ENCODE assay signal across 7 mouse cellular contexts in the genomic region with DNA sequence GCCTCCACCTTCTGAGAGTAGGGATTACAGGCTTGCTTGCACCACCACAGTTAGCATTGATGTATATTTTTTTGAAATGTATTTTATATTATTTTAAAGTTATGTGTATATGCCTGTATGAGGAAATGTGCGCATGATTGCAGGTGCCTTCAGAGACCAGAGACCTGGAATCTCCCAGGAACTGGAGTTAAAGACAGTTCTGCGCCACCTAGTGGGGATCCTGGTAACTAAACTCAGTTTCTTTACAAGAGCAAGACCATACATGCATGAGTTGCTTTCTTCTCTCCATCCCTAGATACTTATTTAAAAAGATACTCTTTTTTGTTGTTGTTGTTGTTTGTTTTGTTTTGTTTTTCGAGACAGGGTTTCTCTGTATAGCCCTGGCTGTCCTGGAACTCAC. TPM values are rescaled to one million over a fixed set of nuclear protein-coding genes. Genes with fewer than 3 reads are reported as not detected.
DNase-seq lines count a peak whose midpoint lies in the region; TF ChIP-seq lines count a peak whose summit lies in the region.

No protein-coding gene starts in this region.

- WGBS in embryonic facial prominence, embryonic 10.5 days: 20% methylated on average over 3 of the region's 3 CpGs
- 25% methylated on average over 3 of the region's 3 CpGs for WGBS in limb, embryonic 10.5 days

- H3K9ac ChIP-seq in ES-E14 (ENCODE audit: insufficient read depth, low read depth, low read length, poor library complexity, severe bottlenecking): no peak overlapping the region

- no peaks in the 10 kb centered on the region for H3K4me1 ChIP-seq in ES-E14 (ENCODE audit: control insufficient read depth in 2 of 2, insufficient read depth in 2 of 2, low read length in 2 of 2, poor library complexity in 1 of 2)
- H3K4me1 ChIP-seq in embryonic facial prominence, embryonic 10.5 days: peaks cover 7% of the 10 kb centered on the region
- peaks cover 8% of the 10 kb centered on the region for H3K4me1 ChIP-seq in limb, embryonic 10.5 days

- no peaks in the 10 kb centered on the region for H3K27me3 ChIP-seq in embryonic facial prominence, embryonic 10.5 days (replicated peaks; ENCODE audit: low read depth, poor library complexity, severe bottlenecking)
- no peaks in the 10 kb centered on the region for H3K27me3 ChIP-seq in limb, embryonic 10.5 days (ENCODE audit: low read depth, poor library complexity, severe bottlenecking)

- H3K27ac ChIP-seq in ES-E14 (ENCODE audit: insufficient read depth, low read depth, low read length, poor library complexity, severe bottlenecking): no peak overlapping the region
- no peak overlapping the region for H3K27ac ChIP-seq in embryonic facial prominence, embryonic 10.5 days (replicated peaks)
- H3K27ac ChIP-seq in limb, embryonic 10.5 days: no peak overlapping the region

- no peaks in the 10 kb centered on the region for H3K36me3 ChIP-seq in ES-E14 (ENCODE audit: control insufficient read depth, insufficient read depth, low read length, poor library complexity, severe bottlenecking)
- no peaks in the 10 kb centered on the region for H3K36me3 ChIP-seq in embryonic facial prominence, embryonic 10.5 days (replicated peaks)
- no peaks in the 10 kb centered on the region for H3K36me3 ChIP-seq in limb, embryonic 10.5 days

- H3K9me3 ChIP-seq in ES-E14 (ENCODE audit: control insufficient read depth, insufficient read depth, low read depth, low read length): no peaks in the 10 kb centered on the region
- no peaks in the 10 kb centered on the region for H3K9me3 ChIP-seq in embryonic facial prominence, embryonic 10.5 days
- H3K9me3 ChIP-seq in limb, embryonic 10.5 days (replicated peaks): no peaks in the 10 kb centered on the region

- peak; percentile 73 for DNase-seq in layer of hippocampus, adult 11-12 months (ENCODE audit: low spot score)
- DNase-seq in layer of hippocampus, adult 9-11 months: no peak
- DNase-seq in ES-E14 (ENCODE audit: low read depth, low spot score): peak; percentile 86
- DNase-seq in adrenal gland, adult 2 months: peak; percentile 60
- DNase-seq in embryonic facial prominence, embryonic 10.5 days (ENCODE audit: low spot score): peak; percentile 66
- DNase-seq in limb, embryonic 10.5 days (ENCODE audit: low spot score): peak; percentile 71
- DNase-seq in right cerebral cortex, postnatal 25 days: peak; percentile 43

- in situ Hi-C loops in ES-E14 (cut with MboI; ENCODE audit: low sequenced_read_pairs in 2 of 2, unreplicated experiment in 2 of 2): loop anchor here (25.0 kb wide), 1 partner anchor 428 kb away; no protein-coding TSS in a partner anchor

- H3K4me3 ChIP-seq in ES-E14 (ENCODE audit: insufficient read depth in 1 of 2, low read depth in 1 of 2, low read length in 2 of 2, poor library complexity in 1 of 2, severe bottlenecking in 1 of 2): no peak overlapping the region
- H3K4me3 ChIP-seq in embryonic facial prominence, embryonic 10.5 days: no peak overlapping the region
- H3K4me3 ChIP-seq in limb, embryonic 10.5 days: no peak overlapping the region

TF ChIP-seq in ES-E14, 5 proteins besides CTCF, POLR2A, EP300 and RAD21:
- TF ChIP-seq MAFK (IDR thresholded peaks at IDR 0.05; ENCODE audit: insufficient read depth, low read depth, low read length) (no peak), ZC3H11A (IDR thresholded peaks at IDR 0.05; ENCODE audit: borderline replicate concordance, low read depth, low read length) (no peak), ZNF384 (IDR thresholded peaks at IDR 0.05; ENCODE audit: low read depth, low read length) (no peak), CHD2 (IDR thresholded peaks at IDR 0.05; ENCODE audit: low read depth, low read length) (no peak), HCFC1 (IDR thresholded peaks at IDR 0.05; ENCODE audit: borderline replicate concordance, insufficient read depth, low read length) (no peak)

RNA-seq across cellular contexts. Expression of gene Ggcx, which starts 4.5 kb away (rescaled TPM):
- total RNA-seq in ES-E14 (2012; rRNA removed): 22.6 and 25.2 TPM in 2 replicates
- 10 to 100 TPM; 47.1 to 68.7 TPM for total RNA-seq in adrenal gland, adult 2 months (2021)
- 30.2 and 34.5 TPM in 2 replicates for polyA plus RNA-seq in adrenal gland, adult 2 months (2012; rRNA removed)
- polyA plus RNA-seq in embryonic facial prominence, embryonic 10.5 days (2016; fragmentation: Nextera tagmentation; extraction: Ambion mirVana): 20.4 and 21.1 TPM in 2 replicates
- polyA plus RNA-seq in limb, embryonic 10.5 days (2016; fragmentation: Nextera tagmentation; extraction: Ambion mirVana): 20.2 and 25.9 TPM in 2 replicates

RNA-seq across cellular contexts. Expression of gene Vamp8, which starts 19.1 kb away (rescaled TPM):
- 25.6 and 44.0 TPM in 2 replicates for total RNA-seq in ES-E14 (2012; rRNA removed)
- 100 to 1,000 TPM; 130 to 158 TPM for total RNA-seq in adrenal gland, adult 2 months (2021)
- 71.8 and 106 TPM in 2 replicates for polyA plus RNA-seq in adrenal gland, adult 2 months (2012; rRNA removed)
- polyA plus RNA-seq in embryonic facial prominence, embryonic 10.5 days (2016; fragmentation: Nextera tagmentation; extraction: Ambion mirVana): 53.2 and 59.8 TPM in 2 replicates
- 67.5 and 81.7 TPM in 2 replicates for polyA plus RNA-seq in limb, embryonic 10.5 days (2016; fragmentation: Nextera tagmentation; extraction: Ambion mirVana)

RNA-seq across cellular contexts. Expression of gene Vamp5, which starts 29.3 kb away (rescaled TPM):
- 1.0 and 1.2 TPM in 2 replicates for total RNA-seq in ES-E14 (2012; rRNA removed)
- 10 to 100 TPM; 25.3 to 43.4 TPM for total RNA-seq in adrenal gland, adult 2 months (2021)
- polyA plus RNA-seq in adrenal gland, adult 2 months (2012; rRNA removed): 16.4 and 17.4 TPM in 2 replicates
- polyA plus RNA-seq in embryonic facial prominence, embryonic 10.5 days (2016; fragmentation: Nextera tagmentation; extraction: Ambion mirVana): 13.6 and 15.9 TPM in 2 replicates
- 19.1 and 19.7 TPM in 2 replicates for polyA plus RNA-seq in limb, embryonic 10.5 days (2016; fragmentation: Nextera tagmentation; extraction: Ambion mirVana)

RNA-seq across cellular contexts. Expression of gene Mat2a, which starts 29.8 kb away (rescaled TPM):
- 407 and 469 TPM in 2 replicates for total RNA-seq in ES-E14 (2012; rRNA removed)
- 100 to 1,000 TPM; 203 to 251 TPM for total RNA-seq in adrenal gland, adult 2 months (2021)
- 121 and 150 TPM in 2 replicates for polyA plus RNA-seq in adrenal gland, adult 2 months (2012; rRNA removed)
- polyA plus RNA-seq in embryonic facial prominence, embryonic 10.5 days (2016; fragmentation: Nextera tagmentation; extraction: Ambion mirVana): 473 and 481 TPM in 2 replicates
- polyA plus RNA-seq in limb, embryonic 10.5 days (2016; fragmentation: Nextera tagmentation; extraction: Ambion mirVana): 481 and 493 TPM in 2 replicates

RNA-seq across cellular contexts. Expression of gene Rnf181, which starts 42.8 kb away (rescaled TPM):
- 57.2 and 62.0 TPM in 2 replicates for total RNA-seq in ES-E14 (2012; rRNA removed)
- total RNA-seq in adrenal gland, adult 2 months (2021): 100 to 1,000 TPM; 283 to 489 TPM
- polyA plus RNA-seq in adrenal gland, adult 2 months (2012; rRNA removed): 224 and 444 TPM in 2 replicates
- 106 and 111 TPM in 2 replicates for polyA plus RNA-seq in embryonic facial prominence, embryonic 10.5 days (2016; fragmentation: Nextera tagmentation; extraction: Ambion mirVana)
- 109 TPM in 2 replicates for polyA plus RNA-seq in limb, embryonic 10.5 days (2016; fragmentation: Nextera tagmentation; extraction: Ambion mirVana)
